Mouse (Mus musculus) forebrain, embryonic 10.5 days (tissue): Measurements from ENCODE around the gene Aftph. TPM values are rescaled to one million over a fixed set of nuclear protein-coding genes. Genes with fewer than 3 reads are reported as not detected.
"Not testable (repeated sequence)": the region's sequence is repeated elsewhere in the genome, so short reads cannot be mapped to it uniquely, and the experiment has no call there.

ENCODE experiments used
- DNase-seq: peaks from one replicate; pipeline ENCODE4 v3.0.0-alpha.2; 2017; ENCODE audit warnings: low spot score; ENCODE audit errors: extremely low spot score
- H3K27ac ChIP-seq: fragments of 300-500 bp; sonication (generic); 2 replicates; pipeline ENCODE4 v1.5.1; 2016; ENCODE audit warnings: mild to moderate bottlenecking
- H3K27me3 ChIP-seq: fragments of 300-500 bp; sonication (generic); 2 replicates; pipeline ENCODE4 v1.6.1; 2016; ENCODE audit warnings: mild to moderate bottlenecking; ENCODE audit not compliant: poor library complexity, severe bottlenecking
- H3K36me3 ChIP-seq: fragments of 300-500 bp; sonication (generic); replicated peaks from 2 replicates; pipeline ENCODE4 v1.6.1; 2016; ENCODE audit warnings: mild to moderate bottlenecking, moderate library complexity
- H3K4me1 ChIP-seq: fragments of 300-500 bp; sonication (generic); 2 replicates; pipeline ENCODE4 v1.6.1; 2016
- H3K4me3 ChIP-seq: fragments of 300-500 bp; sonication (generic); 2 replicates; pipeline ENCODE4 v1.5.1; 2016; ENCODE audit warnings: mild to moderate bottlenecking, moderate library complexity
- H3K9me3 ChIP-seq: fragments of 300-500 bp; sonication (generic); 2 replicates; pipeline ENCODE4 v1.6.1; 2016; ENCODE audit warnings: mild to moderate bottlenecking, moderate library complexity
- WGBS: fragments of 180-500 bp; shearing (Covaris S2); methylation state at CpG from one replicate; pipeline ENCODE4 v1.1.7; 2016; 5-methylcytosine and 5-hydroxymethylcytosine counted together
- polyA plus RNA-seq: library from polyadenylated mRNA; unstranded; fragments of >200 nt; fragmentation: Nextera tagmentation; extraction: Ambion mirVana; gene quantifications from 2 replicates; pipeline ENCODE4 v1.2.1, GENCODE M21; 2016

The Aftph gene
- polyA plus RNA-seq, 1 experiment from 2014 or later = 21.9 TPM

DNA sequence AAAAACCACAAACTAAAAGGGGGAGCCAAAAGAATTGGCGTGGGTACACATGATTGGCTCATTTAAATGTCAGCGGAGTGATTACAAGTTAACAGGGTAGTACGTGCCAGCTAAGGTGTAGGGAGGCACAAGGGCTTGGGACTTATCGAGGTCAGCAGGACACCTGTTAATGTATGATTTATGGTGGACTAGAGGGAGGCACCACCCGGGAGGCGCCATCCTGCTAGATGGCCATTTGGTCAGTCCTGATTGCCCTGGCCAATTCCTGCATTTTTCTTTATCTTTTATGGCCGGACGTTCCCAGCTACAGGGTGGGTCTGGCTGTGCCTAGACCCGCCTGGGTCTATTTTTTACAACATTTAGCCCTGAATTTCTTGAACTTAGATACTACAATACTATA is 30.4 kb upstream of the Aftph start:
- H3K36me3 ChIP-seq, DNase-seq, H3K4me3 ChIP-seq, H3K4me1 ChIP-seq, H3K27me3 ChIP-seq, H3K9me3 ChIP-seq: not testable (repeated sequence)
- 84% methylated on average over 9 of the region's 9 CpGs for WGBS
- 0 out of 2 replicates have a peak overlapping the region, but pooled peaks have one; percentile 12 for H3K27ac ChIP-seq

DNA sequence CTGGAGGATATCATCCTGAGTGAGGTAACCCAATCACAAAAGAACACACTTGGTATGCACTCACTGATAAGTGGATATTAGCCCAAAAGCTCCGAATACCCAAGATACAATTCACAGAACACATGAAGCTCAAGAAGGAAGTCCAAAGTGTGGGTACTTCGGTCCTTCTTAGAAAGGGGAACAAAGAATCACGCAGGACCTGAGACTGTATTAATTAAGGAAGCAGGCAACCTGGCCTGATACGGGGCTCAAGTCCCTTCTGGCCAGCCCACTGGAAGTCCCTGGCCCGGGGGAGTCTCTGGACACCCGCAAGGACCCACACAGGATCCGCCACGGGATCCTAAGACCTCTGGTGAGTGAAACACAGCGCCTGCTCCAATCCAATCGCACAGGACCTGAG is 20.6 kb upstream of the Aftph start:
- H3K27me3 ChIP-seq, H3K36me3 ChIP-seq, H3K9me3 ChIP-seq, DNase-seq, H3K4me3 ChIP-seq, H3K27ac ChIP-seq, H3K4me1 ChIP-seq: not testable (repeated sequence)
- WGBS = 91% methylated on average over 10 of the region's 10 CpGs

DNA sequence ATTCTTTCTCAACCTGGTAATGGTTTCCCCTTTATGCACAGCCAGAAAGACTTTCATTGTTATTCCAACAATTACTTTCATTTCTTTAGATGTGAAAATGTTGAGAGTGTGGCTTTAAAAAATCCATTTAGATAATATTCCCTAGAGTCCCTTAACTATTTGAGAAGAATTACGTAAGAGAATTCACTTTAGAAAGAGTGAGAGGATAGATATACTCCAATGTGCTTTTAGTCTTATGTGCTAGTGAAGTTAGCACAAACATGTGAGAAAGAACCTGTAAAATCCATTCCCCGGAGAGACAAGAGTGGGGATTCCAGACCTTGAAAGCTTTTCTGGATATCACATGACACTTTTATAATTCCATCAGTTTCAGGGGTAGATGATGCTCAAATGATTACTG is 9.2 kb upstream of the Aftph start:
- DNase-seq = no peak
- Histone ChIP-seq H3K4me3 (no peak overlapping the region), H3K27ac (no peak overlapping the region), H3K9me3 (peaks cover 18% of the 10 kb centered on the region), H3K4me1 (no peaks in the 10 kb centered on the region), H3K36me3 (no peaks in the 10 kb centered on the region), H3K27me3 (no peaks in the 10 kb centered on the region)
- 89% methylated on average over 2 of the region's 2 CpGs for WGBS

DNA sequence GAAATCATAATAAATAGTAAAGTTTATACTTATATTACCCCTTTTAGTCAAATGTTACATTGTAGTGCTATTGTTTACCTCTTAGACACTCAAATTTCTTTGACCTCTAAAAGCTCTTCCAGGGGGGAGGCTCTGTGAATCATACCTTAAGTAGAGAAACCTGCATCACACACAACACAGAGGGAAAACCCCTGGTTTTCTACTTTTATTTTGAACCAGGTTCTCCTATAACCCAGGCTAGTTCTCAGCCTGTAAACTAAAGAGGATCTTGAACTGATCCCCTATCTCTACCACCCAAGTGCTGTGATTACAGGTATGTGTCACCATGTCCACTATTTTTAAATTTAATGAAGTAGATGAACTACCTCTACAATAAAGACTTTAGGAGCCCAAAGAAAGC is 2.0 kb upstream of the Aftph start:
- H3K27ac ChIP-seq = no peak overlapping the region
- no peaks in the 10 kb centered on the region for H3K9me3 ChIP-seq
- H3K4me1 ChIP-seq = peaks cover 14% of the 10 kb centered on the region
- no peak for DNase-seq
- no peaks in the 10 kb centered on the region for H3K27me3 ChIP-seq
- no peaks in the 10 kb centered on the region for H3K36me3 ChIP-seq
- no peak overlapping the region for H3K4me3 ChIP-seq

DNA sequence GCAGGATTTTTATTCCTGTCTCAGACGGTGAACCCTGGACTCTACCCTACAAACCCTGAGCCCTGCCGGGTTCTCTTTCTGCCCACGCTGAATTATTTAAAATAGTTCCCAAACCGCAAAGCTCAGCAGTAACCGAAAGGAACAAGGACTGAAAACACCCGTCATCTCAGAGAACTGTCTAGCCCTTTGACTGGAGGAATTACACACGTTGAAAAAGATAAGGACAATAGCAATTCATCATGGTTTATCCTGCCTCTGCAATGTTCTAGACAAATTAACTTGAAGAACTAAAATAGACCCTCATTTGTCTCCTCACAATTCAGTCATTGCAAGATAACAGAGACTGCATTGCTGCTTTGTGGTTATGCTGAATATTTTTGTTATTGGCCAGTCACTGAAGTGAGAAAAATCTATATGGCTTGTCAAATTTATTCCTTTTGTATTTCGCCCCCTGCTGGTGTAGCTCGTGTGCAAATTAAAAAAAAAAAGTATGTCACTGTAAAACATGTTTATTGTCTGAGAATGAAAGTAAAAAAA is 1.0 kb upstream of the Aftph start:
- under 1% methylated on average over 9 of the region's 9 CpGs for WGBS
- DNase-seq = peak; percentile 18
- no peaks in the 10 kb centered on the region for H3K9me3 ChIP-seq
- H3K27ac ChIP-seq = peak overlapping the region; percentile 91
- H3K27me3 ChIP-seq = no peaks in the 10 kb centered on the region
- peak overlapping the region; percentile 97 for H3K4me3 ChIP-seq
- peaks cover 14% of the 10 kb centered on the region for H3K4me1 ChIP-seq
- H3K36me3 ChIP-seq = no peaks in the 10 kb centered on the region

DNA sequence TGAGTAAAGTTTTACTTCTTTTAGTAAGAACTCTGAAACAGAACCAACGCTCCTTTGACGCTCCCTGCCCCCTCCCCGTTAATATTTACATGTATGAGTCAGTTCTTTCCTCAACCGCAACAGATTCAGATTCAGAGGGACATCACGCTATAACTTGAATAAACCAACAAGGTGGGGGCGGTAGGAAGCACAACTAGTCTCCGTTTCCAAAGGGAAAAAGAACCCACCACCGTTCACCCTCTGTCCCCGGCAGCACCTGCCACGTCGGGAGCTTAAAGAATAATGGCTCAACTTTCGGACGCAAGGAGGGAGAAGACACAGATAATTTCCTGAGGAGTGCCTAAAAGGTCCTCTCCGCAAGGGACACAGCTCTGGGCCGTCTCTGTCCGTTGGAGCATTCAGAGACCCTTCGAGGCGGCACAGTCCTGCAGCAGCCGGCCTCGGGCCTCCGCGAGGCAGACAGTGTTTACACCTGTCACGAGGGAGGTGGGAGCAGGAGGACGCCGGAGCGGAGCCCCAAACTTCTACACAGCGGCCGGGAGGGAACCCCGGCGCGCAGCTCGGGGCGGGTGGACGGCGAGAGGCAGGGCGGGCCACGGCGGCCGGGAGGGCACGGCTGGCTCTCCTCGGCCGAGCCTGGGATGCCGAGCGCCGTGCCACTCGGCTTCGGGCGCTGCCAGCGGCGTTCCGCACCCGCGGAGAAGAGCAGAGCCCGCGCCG is 748 bp downstream of the Aftph start:
- peaks cover 14% of the 10 kb centered on the region for H3K4me1 ChIP-seq
- under 1% methylated on average over 56 of the region's 56 CpGs for WGBS
- peak; percentile 53 for DNase-seq
- peaks cover 7% of the 10 kb centered on the region; the same call in 1 of the 2 replicates for H3K36me3 ChIP-seq
- H3K27ac ChIP-seq = peak overlapping the region; percentile 91
- H3K9me3 ChIP-seq = no peaks in the 10 kb centered on the region
- peak overlapping the region; percentile 97 for H3K4me3 ChIP-seq
- H3K27me3 ChIP-seq = no peaks in the 10 kb centered on the region

DNA sequence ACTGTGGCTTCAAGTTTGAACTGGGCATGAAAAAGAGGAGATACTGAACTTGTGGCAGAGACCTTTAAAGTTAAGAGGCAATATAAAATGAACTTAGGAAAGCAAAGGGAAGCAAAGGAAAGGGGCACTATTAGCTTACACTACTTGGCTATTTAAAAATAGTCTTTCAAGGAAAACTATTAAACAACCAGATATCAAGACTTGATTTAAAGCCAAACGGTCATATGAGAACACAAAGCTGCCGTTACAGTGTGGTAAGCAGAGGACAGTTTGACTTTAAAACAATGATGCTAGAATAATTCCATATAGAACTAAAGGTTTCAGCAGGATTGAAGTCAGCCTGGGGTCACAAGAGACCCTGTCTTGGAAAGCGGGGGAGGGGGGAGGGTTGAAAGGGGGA is 7.3 kb downstream of the Aftph start:
- H3K9me3 ChIP-seq = no peaks in the 10 kb centered on the region
- 88% methylated on average over 3 of the region's 3 CpGs for WGBS
- H3K27ac ChIP-seq = no peak overlapping the region
- peaks cover 7% of the 10 kb centered on the region; the same call in 1 of the 2 replicates for H3K36me3 ChIP-seq
- H3K4me1 ChIP-seq = peaks cover 8% of the 10 kb centered on the region
- DNase-seq = no peak
- H3K4me3 ChIP-seq = no peak overlapping the region
- no peaks in the 10 kb centered on the region for H3K27me3 ChIP-seq

DNA sequence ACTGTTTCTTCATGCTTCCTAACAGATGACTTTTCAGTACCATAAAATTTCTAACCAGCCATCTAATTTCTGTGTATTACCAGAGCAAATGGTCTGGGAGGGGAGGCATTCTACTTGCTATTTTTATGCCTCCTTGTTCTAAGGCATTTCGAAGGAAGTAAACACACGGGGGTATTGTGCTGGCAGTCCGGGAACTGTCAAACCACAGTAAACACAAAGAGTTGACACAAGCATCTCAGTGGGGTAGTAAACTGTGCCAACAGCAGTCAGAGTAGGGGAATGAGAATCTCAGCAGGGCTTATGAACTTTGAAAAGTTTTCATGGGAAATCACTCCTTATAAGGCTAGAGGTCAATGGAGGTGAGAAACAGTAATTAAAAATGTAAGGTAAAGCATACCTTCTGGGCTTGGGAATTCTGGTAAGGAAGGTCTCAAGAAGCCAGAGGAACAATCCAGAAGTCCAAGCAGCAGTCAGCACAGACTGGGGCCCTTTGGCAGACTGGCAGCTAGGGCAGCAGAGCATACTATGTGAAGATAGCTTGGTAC is 7.8 kb downstream of the Aftph start:
- Histone ChIP-seq H3K36me3 (peaks cover 7% of the 10 kb centered on the region; the same call in 1 of the 2 replicates), H3K4me3 (no peak overlapping the region), H3K9me3 (no peaks in the 10 kb centered on the region), H3K27ac (no peak overlapping the region), H3K27me3 (no peaks in the 10 kb centered on the region), H3K4me1 (peaks cover 8% of the 10 kb centered on the region)
- 70% methylated on average over 3 of the region's 3 CpGs for WGBS
- no peak for DNase-seq

DNA sequence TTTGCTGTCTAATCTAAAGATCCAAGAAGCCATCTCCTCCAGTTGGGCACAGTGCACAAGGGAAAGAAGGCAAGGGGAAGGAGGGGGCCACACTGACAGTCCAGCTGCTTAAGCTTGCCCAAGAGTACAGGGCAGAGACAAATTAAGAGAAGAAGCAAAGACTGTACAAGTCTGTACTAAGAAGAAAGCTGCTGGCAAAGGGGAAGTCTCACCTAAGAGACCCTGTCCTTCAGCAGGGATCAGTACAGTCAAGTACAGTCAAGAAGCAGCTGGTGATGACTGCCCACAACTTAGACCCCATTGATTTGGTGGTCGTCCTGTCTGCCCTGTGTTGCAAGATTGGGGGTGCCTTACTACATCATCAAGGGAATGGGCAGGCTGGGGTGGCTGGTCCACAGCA is 12.0 kb downstream of the Aftph start:
- no peaks in the 10 kb centered on the region for H3K27me3 ChIP-seq
- no peak overlapping the region for H3K4me3 ChIP-seq
- DNase-seq = no peak
- H3K27ac ChIP-seq = no peak overlapping the region
- 86% methylated on average over 1 of the region's 1 CpGs for WGBS
- H3K36me3 ChIP-seq = peaks cover 30% of the 10 kb centered on the region
- H3K9me3 ChIP-seq = no peaks in the 10 kb centered on the region
- H3K4me1 ChIP-seq = peaks cover 6% of the 10 kb centered on the region

DNA sequence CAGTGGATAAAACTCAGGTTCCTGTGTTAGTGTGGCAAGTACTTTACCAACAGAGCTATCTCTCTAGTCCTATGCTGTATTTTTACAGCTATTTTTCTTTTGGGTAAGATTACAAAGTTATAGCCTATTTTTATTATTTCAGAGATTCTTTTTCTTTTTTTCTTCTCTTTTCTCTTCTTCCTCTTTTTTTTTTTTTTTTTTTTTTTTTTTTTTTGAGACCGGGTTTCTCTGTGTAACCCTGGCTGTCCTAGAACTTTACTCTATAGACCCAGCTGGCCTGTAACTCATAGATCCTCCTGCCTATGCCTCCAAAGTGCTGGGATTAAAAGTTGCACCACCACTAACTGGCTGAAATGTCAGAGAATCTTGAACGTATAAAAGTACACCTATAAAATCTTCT is 13.3 kb downstream of the Aftph start:
- H3K4me3 ChIP-seq = no peak overlapping the region
- no peak for DNase-seq
- no peaks in the 10 kb centered on the region for H3K27me3 ChIP-seq
- no peaks in the 10 kb centered on the region for H3K4me1 ChIP-seq
- peaks cover 32% of the 10 kb centered on the region for H3K36me3 ChIP-seq
- H3K9me3 ChIP-seq = no peaks in the 10 kb centered on the region
- no peak overlapping the region for H3K27ac ChIP-seq
- WGBS = 99% methylated on average over 2 of the region's 2 CpGs

DNA sequence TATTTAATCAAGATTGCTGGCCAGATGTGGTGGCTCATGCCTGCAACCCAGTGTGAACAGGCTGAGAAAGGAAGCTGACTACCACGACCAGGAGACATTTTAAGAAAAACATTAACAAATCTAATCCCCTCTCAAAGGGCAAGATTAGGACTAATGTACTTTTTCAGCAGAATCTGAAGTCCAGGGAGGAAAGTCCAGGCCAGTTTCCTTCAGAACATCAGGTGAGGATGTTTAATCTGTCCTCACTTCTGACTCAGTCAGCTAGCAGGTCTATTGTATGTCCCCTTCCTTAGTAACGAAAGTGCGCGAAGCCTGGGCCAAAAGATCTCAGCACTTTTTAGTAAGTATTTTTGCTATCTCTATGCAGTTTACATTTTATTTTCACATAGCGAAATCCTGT is 17.8 kb downstream of the Aftph start:
- DNase-seq = no peak
- 94% methylated on average over 5 of the region's 5 CpGs for WGBS
- peaks cover 48% of the 10 kb centered on the region for H3K36me3 ChIP-seq

DNA sequence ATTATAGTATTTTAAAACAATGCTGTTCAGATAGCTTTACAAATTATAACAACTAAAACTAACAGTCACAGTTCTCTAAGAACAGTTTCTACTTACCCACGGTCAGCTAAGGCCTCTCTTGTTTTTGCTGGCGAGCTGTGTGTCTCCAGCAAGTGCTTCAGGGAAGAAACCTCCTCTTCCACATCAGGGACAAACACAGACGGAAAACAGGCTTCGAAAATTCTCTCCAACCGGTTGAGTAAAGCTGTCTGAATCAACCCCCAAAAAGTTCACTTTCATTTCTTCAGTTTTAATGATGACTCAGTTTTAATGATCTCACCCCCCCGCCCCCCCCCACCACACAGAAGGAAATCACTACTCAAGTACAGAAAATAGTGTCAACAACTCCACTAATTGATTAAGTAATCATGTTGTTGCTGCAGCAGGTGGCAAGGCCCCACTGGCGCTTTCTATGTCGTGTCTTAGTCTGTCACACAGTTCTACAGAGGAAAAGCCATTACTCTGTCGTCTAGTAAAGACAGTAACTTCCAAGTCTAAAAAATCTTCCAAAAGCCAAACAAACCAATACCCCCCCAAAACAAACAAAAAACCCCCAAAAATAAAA is 29.2 kb downstream of the Aftph start:
- Histone ChIP-seq H3K27me3 (no peaks in the 10 kb centered on the region), H3K27ac (no peak overlapping the region), H3K36me3 (peaks cover 7% of the 10 kb centered on the region; the same call in 1 of the 2 replicates), H3K9me3 (no peaks in the 10 kb centered on the region), H3K4me3 (no peak overlapping the region), H3K4me1 (no peaks in the 10 kb centered on the region)
- 84% methylated on average over 9 of the region's 9 CpGs for WGBS
- no peak for DNase-seq

More for the DNA sequence above, 17.8 kb downstream of the Aftph start:
- Histone ChIP-seq H3K4me3 (no peak overlapping the region), H3K27me3 (no peaks in the 10 kb centered on the region), H3K9me3 (no peaks in the 10 kb centered on the region), H3K27ac (no peak overlapping the region), H3K4me1 (no peaks in the 10 kb centered on the region)

DNA sequence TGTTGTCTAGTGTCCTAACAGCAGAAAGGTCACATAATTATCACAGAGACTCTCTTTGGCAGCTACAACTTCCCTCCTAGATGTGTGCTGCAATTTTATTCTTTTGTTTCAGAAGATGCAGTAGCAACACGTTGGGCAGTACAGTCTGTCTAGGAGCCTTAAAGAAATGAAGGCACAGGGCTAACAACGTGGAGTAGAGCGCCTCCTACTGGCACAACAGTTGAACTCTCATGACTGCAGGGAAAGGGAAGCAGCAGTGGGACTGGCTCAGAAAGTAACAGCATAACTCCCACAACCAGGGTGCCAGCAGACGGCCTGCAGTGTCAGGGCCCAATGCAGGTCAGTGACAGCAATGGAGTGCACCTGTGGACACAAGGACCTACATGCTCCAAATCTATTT is 50.4 kb downstream of the Aftph start:
- peak; percentile 74 for DNase-seq
- 0 out of 2 replicates have a peak, but pooled peaks cover 3% of the 10 kb centered on the region for H3K4me1 ChIP-seq
- H3K27me3 ChIP-seq = no peaks in the 10 kb centered on the region
- no peak overlapping the region for H3K4me3 ChIP-seq
- no peaks in the 10 kb centered on the region for H3K9me3 ChIP-seq
- peaks cover 19% of the 10 kb centered on the region for H3K36me3 ChIP-seq
- H3K27ac ChIP-seq = no peak overlapping the region
- 10% methylated on average over 4 of the region's 4 CpGs for WGBS
